Mouse (Mus musculus): Measurements from ENCODE around the gene Slc4a7. TPM values are rescaled to one million over a fixed set of nuclear protein-coding genes. Genes with fewer than 3 reads are reported as not detected.

Slc4a7 gene
- polyA plus RNA-seq, 1 experiment from 2014 or later: 13.3 TPM

GRCm38 (mm10) chr14:14705126-14705525 is 3.0 kb downstream of the Slc4a7 start:
- ATAC-seq (ENCODE audit: low FRiP score, low TSS enrichment): no peak
- 81% methylated on average over 3 of the region's 3 CpGs for WGBS
- H3K27me3 ChIP-seq (ENCODE audit: insufficient read depth, low read length): no peaks in the 10 kb centered on the region
- peaks cover 5% of the 10 kb centered on the region; the same call in 1 of the 2 replicates for H3K36me3 ChIP-seq (ENCODE audit: insufficient read depth, low read length)
- H3K4me2 ChIP-seq (replicated peaks; ENCODE audit: low read depth, low read length): no peak overlapping the region
- H3K4me3 ChIP-seq (ENCODE audit: low read length): no peak overlapping the region
- peaks cover 12% of the 10 kb centered on the region for H3K4me1 ChIP-seq (ENCODE audit: insufficient read depth, low read length)
- H3K9ac ChIP-seq (replicated peaks; ENCODE audit: low read length): no peak overlapping the region
- H3K27ac ChIP-seq (ENCODE audit: low read length): no peak overlapping the region
- no peaks in the 10 kb centered on the region for H3K9me3 ChIP-seq (ENCODE audit: low read length)

- Histone ChIP-seq H3K4me1 (ENCODE audit: insufficient read depth, low read length) (peaks cover 12% of the 10 kb centered on the region), H3K27me3 (ENCODE audit: insufficient read depth, low read length) (no peaks in the 10 kb centered on the region), H3K9ac (replicated peaks; ENCODE audit: low read length) (no peak overlapping the region), H3K27ac (ENCODE audit: low read length) (no peak overlapping the region), H3K4me2 (replicated peaks; ENCODE audit: low read depth, low read length) (no peak overlapping the region), H3K4me3 (ENCODE audit: low read length) (no peak overlapping the region), H3K36me3 (ENCODE audit: insufficient read depth, low read length) (peaks cover 12% of the 10 kb centered on the region), H3K9me3 (ENCODE audit: low read length) (no peaks in the 10 kb centered on the region)
- no peak for ATAC-seq (ENCODE audit: low FRiP score, low TSS enrichment)
- WGBS: 70% methylated on average over 1 of the region's 1 CpGs
Observed at GRCm38 (mm10) chr14:14706381-14706780, 4.3 kb downstream of the Slc4a7 start.

- Histone ChIP-seq H3K27me3 (ENCODE audit: insufficient read depth, low read length) (no peaks in the 10 kb centered on the region), H3K4me3 (ENCODE audit: low read length) (no peak overlapping the region), H3K27ac (ENCODE audit: low read length) (no peak overlapping the region), H3K4me2 (replicated peaks; ENCODE audit: low read depth, low read length) (no peak overlapping the region), H3K9ac (replicated peaks; ENCODE audit: low read length) (no peak overlapping the region), H3K4me1 (ENCODE audit: insufficient read depth, low read length) (peaks cover 12% of the 10 kb centered on the region), H3K36me3 (ENCODE audit: insufficient read depth, low read length) (peaks cover 12% of the 10 kb centered on the region), H3K9me3 (ENCODE audit: low read length) (no peaks in the 10 kb centered on the region)
- ATAC-seq (ENCODE audit: low FRiP score, low TSS enrichment): no peak
- WGBS: 80% methylated on average over 1 of the region's 1 CpGs
Observed at GRCm38 (mm10) chr14:14707061-14707460, 5.0 kb downstream of the Slc4a7 start.

- Histone ChIP-seq H3K9ac (replicated peaks; ENCODE audit: low read length) (no peak overlapping the region), H3K36me3 (ENCODE audit: insufficient read depth, low read length) (peaks cover 12% of the 10 kb centered on the region), H3K4me3 (ENCODE audit: low read length) (no peak overlapping the region), H3K4me1 (ENCODE audit: insufficient read depth, low read length) (peaks cover 11% of the 10 kb centered on the region), H3K9me3 (ENCODE audit: low read length) (no peaks in the 10 kb centered on the region), H3K4me2 (replicated peaks; ENCODE audit: low read depth, low read length) (no peak overlapping the region), H3K27me3 (ENCODE audit: insufficient read depth, low read length) (no peaks in the 10 kb centered on the region), H3K27ac (ENCODE audit: low read length) (no peak overlapping the region)
- ATAC-seq (ENCODE audit: low FRiP score, low TSS enrichment): no peak
- WGBS: 70% methylated on average over 1 of the region's 1 CpGs
Observed at GRCm38 (mm10) chr14:14709021-14709420, 6.9 kb downstream of the Slc4a7 start.

- Histone ChIP-seq H3K27ac (ENCODE audit: low read length) (no peak overlapping the region), H3K9me3 (ENCODE audit: low read length) (no peaks in the 10 kb centered on the region), H3K36me3 (ENCODE audit: insufficient read depth, low read length) (peaks cover 7% of the 10 kb centered on the region; the same call in 1 of the 2 replicates), H3K27me3 (ENCODE audit: insufficient read depth, low read length) (no peaks in the 10 kb centered on the region), H3K4me3 (ENCODE audit: low read length) (no peak overlapping the region), H3K9ac (replicated peaks; ENCODE audit: low read length) (no peak overlapping the region), H3K4me1 (ENCODE audit: insufficient read depth, low read length) (no peaks in the 10 kb centered on the region), H3K4me2 (replicated peaks; ENCODE audit: low read depth, low read length) (no peak overlapping the region)
- no peak for ATAC-seq (ENCODE audit: low FRiP score, low TSS enrichment)
Observed at GRCm38 (mm10) chr14:14714130-14714529, 12.1 kb downstream of the Slc4a7 start.

GRCm38 (mm10) chr14:14715794-14716193 is 13.7 kb downstream of the Slc4a7 start:
- H3K27ac ChIP-seq (ENCODE audit: low read length): no peak overlapping the region
- no peaks in the 10 kb centered on the region for H3K9me3 ChIP-seq (ENCODE audit: low read length)
- no peak overlapping the region for H3K9ac ChIP-seq (replicated peaks; ENCODE audit: low read length)
- WGBS: 97% methylated on average over 2 of the region's 2 CpGs
- peaks cover 2% of the 10 kb centered on the region; the same call in 1 of the 2 replicates for H3K36me3 ChIP-seq (ENCODE audit: insufficient read depth, low read length)
- ATAC-seq (ENCODE audit: low FRiP score, low TSS enrichment): no peak
- no peaks in the 10 kb centered on the region for H3K27me3 ChIP-seq (ENCODE audit: insufficient read depth, low read length)
- no peak overlapping the region for H3K4me2 ChIP-seq (replicated peaks; ENCODE audit: low read depth, low read length)
- no peaks in the 10 kb centered on the region for H3K4me1 ChIP-seq (ENCODE audit: insufficient read depth, low read length)
- H3K4me3 ChIP-seq (ENCODE audit: low read length): no peak overlapping the region

- H3K27ac ChIP-seq (ENCODE audit: low read length): no peak overlapping the region
- no peak overlapping the region for H3K4me3 ChIP-seq (ENCODE audit: low read length)
- H3K9ac ChIP-seq (replicated peaks; ENCODE audit: low read length): no peak overlapping the region
- no peaks in the 10 kb centered on the region for H3K36me3 ChIP-seq (ENCODE audit: insufficient read depth, low read length)
- no peak for ATAC-seq (ENCODE audit: low FRiP score, low TSS enrichment)
- no peaks in the 10 kb centered on the region for H3K27me3 ChIP-seq (ENCODE audit: insufficient read depth, low read length)
- no peaks in the 10 kb centered on the region for H3K9me3 ChIP-seq (ENCODE audit: low read length)
- H3K4me1 ChIP-seq (ENCODE audit: insufficient read depth, low read length): no peaks in the 10 kb centered on the region
- WGBS: 84% methylated on average over 6 of the region's 6 CpGs
- H3K4me2 ChIP-seq (replicated peaks; ENCODE audit: low read depth, low read length): no peak overlapping the region
Observed at GRCm38 (mm10) chr14:14716843-14717242, 14.8 kb downstream of the Slc4a7 start.

- 81% methylated on average over 4 of the region's 4 CpGs for WGBS
Observed at GRCm38 (mm10) chr14:14718556-14718955, 16.5 kb downstream of the Slc4a7 start.

GRCm38 (mm10) chr14:14781169-14781568 is 79.1 kb downstream of the Slc4a7 start:
- Histone ChIP-seq H3K4me1 (ENCODE audit: insufficient read depth, low read length) (no peaks in the 10 kb centered on the region), H3K9me3 (ENCODE audit: low read length) (no peaks in the 10 kb centered on the region), H3K4me3 (ENCODE audit: low read length) (no peak overlapping the region), H3K9ac (replicated peaks; ENCODE audit: low read length) (no peak overlapping the region), H3K27me3 (ENCODE audit: insufficient read depth, low read length) (no peaks in the 10 kb centered on the region), H3K36me3 (ENCODE audit: insufficient read depth, low read length) (peaks cover 19% of the 10 kb centered on the region), H3K27ac (ENCODE audit: low read length) (no peak overlapping the region), H3K4me2 (replicated peaks; ENCODE audit: low read depth, low read length) (no peak overlapping the region)
- no peak for ATAC-seq (ENCODE audit: low FRiP score, low TSS enrichment)
- 87% methylated on average over 2 of the region's 2 CpGs for WGBS

More at GRCm38 (mm10) chr14:14718556-14718955, 16.5 kb downstream of the Slc4a7 start:
- Histone ChIP-seq H3K4me3 (ENCODE audit: low read length) (no peak overlapping the region), H3K9ac (replicated peaks; ENCODE audit: low read length) (no peak overlapping the region), H3K36me3 (ENCODE audit: insufficient read depth, low read length) (no peaks in the 10 kb centered on the region), H3K27me3 (ENCODE audit: insufficient read depth, low read length) (no peaks in the 10 kb centered on the region), H3K9me3 (ENCODE audit: low read length) (no peaks in the 10 kb centered on the region), H3K27ac (ENCODE audit: low read length) (no peak overlapping the region), H3K4me1 (ENCODE audit: insufficient read depth, low read length) (no peaks in the 10 kb centered on the region), H3K4me2 (replicated peaks; ENCODE audit: low read depth, low read length) (no peak overlapping the region)
- no peak for ATAC-seq (ENCODE audit: low FRiP score, low TSS enrichment)

GRCm38 (mm10) chr14:14784223-14784622 is 82.1 kb downstream of the Slc4a7 start:
- Histone ChIP-seq H3K9ac (replicated peaks; ENCODE audit: low read length) (no peak overlapping the region), H3K36me3 (ENCODE audit: insufficient read depth, low read length) (peaks cover 17% of the 10 kb centered on the region), H3K27me3 (ENCODE audit: insufficient read depth, low read length) (no peaks in the 10 kb centered on the region), H3K9me3 (ENCODE audit: low read length) (no peaks in the 10 kb centered on the region), H3K4me2 (replicated peaks; ENCODE audit: low read depth, low read length) (no peak overlapping the region), H3K4me1 (ENCODE audit: insufficient read depth, low read length) (no peaks in the 10 kb centered on the region), H3K4me3 (ENCODE audit: low read length) (no peak overlapping the region), H3K27ac (ENCODE audit: low read length) (no peak overlapping the region)
- 84% methylated on average over 1 of the region's 1 CpGs for WGBS
- no peak for ATAC-seq (ENCODE audit: low FRiP score, low TSS enrichment)
